Mouse (Mus musculus) testis, adult 2 months (tissue): ENCODE results near the gene Lrp2bp.

Experiments used
- CTCF ChIP-seq: fragments of 200-500 bp; IDR thresholded peaks from 2 replicates; pipeline ENCODE4 v1.5.1; 2012; ENCODE audit warnings: low read depth, mild to moderate bottlenecking, inconsistent platforms, low read length, moderate library complexity; ENCODE audit not compliant: control insufficient read depth, insufficient read depth, insufficient replicate concordance
- POLR2A ChIP-seq: fragments of 200-500 bp; IDR thresholded peaks from 2 replicates; pipeline ENCODE4 v1.6.1; 2012; ENCODE audit warnings: low read depth, mild to moderate bottlenecking, inconsistent platforms, low read length, moderate library complexity; ENCODE audit not compliant: control insufficient read depth

GRCm38 (mm10) chr8:45990631-45991310 is 8.3 kb upstream of the Lrp2bp start:
- TF ChIP-seq CTCF (no peak), POLR2A (no peak)
